Mouse (Mus musculus) adrenal gland, postnatal 4 days (tissue): Measurements from ENCODE around the gene Ubash3b. TPM values are rescaled to one million over a fixed set of nuclear protein-coding genes. Genes with fewer than 3 reads are reported as not detected.

ENCODE experiments used
- DNase-seq, 2 experiments: peaks; one replicate each; pipeline ENCODE4 v3.0.0; 2021 to 2022; ENCODE audit warnings: low spot score in 2 of 2, mixed read lengths in 2 of 2
- total RNA-seq, 2 experiments: library from RNA; stranded (reverse); gene quantifications; 2 replicates each; pipeline ENCODE4 v1.2.3; 2021

Gene Ubash3b
- total RNA-seq, 2 experiments from 2014 or later = 6.5 to 6.7 TPM

DNA sequence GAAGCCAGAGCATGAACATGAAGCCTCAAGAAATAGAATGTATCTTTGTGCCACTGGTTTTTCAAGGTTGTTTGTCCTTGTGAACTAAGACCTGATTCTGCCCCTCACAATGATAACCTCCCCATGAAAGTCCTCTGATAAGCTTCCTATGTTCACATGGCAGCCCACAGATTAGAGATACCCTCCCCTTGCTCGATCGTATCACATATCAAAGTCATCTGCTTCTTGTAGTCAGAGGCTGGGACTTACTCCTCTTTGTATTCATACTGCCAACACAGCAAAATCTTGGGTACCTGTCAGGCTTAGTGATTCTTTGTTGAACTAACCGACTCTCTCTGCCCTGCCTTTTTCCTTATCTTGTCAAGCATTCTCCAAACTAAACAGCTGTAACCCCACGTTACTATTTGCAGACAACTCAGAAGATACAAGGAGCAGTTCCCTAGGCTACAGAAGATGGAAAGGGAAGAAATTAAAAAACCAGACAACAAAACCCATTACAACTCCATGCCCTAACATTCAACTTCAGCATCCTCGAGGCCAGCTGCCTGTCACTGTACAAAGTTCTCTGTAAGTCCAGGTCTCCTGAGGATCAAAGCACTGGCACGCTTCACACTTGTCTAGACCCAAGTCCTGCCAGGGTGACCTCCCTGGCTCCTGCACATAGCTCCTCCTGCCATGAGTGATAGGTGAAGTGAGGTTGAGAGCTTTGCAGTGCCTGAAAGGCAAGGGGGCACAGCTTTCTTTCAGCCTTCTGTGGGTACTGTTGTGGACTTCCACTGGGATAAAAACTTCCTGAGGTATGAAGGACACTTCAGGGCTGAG, 22.3 kb downstream of the Ubash3b start:
- no peak for DNase-seq

DNA sequence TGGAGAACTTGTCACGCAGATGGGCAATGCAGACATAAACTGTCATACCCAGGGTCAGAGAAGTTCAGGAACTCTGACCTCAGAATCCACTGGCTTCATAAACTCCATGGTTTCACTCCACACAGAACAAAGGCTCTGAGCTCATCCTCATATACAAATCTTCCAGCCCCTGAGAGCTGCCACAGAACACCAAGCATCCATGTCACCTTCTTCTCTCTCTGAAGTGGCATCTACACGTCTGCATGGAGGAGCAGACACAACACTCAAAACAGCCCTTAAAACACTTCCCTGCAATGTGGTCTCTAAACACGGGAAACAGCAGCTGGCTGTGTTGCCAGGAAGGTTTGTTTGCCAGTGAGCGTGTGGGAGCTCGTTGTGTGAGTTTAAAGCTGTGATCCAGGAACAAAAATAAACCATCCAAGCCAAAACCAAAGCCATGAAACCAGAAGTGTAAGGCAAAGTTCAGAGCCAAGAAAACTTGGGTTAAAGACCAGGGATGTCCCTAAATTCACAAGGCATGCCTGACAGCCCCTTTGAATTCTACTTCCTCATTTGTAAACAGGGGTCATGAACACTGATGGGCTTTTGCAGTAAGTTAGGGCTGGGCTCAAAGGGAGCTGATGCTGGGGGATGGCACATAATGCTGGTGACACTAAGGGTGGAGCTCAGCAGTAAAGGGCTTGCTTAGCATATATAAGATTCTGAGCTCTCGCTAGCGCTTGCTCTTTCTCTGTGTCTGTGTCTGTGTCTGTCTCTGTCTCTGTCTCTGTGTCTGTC, 24.6 kb downstream of the Ubash3b start:
- no peak for DNase-seq

DNA sequence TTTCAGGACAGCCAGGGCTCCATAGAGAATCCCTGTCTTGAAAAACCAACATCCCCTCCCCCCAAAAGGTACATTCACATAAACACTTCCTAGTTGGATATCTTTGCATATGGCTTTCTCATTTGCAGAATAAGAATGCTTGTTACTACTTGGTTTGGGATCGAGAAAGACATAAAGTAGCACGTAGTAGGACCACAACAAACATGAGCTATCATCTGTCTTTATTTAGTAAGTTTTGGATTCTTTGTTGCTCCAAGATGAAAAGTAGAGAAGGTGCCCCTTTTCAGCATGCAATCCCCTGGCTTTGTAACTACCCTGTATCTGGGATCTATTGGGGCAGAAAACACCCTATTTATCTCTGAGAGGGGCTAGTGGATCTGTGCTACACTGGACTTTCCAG, 25.2 kb downstream of the Ubash3b start:
- no peak for DNase-seq

DNA sequence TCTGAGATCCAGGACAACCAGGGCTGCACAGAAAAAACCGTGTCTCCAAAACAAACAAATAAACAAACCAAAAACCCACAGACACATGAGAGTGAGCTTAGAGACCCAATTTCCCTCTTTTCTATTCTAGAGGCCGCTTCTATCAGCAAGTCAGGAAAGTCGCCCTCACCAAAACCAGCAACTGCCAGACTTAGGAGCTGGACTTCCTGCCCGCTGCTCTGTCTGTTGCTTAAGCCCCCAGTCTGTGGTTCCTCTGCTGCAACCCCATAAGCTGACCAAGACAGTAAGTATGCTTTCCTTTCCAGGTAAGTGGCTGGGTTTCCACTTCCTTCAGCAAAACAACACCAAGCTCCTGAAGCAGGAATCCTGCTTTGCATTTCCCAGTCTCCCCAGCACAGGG, 26.6 kb downstream of the Ubash3b start:
- no peak for DNase-seq

DNA sequence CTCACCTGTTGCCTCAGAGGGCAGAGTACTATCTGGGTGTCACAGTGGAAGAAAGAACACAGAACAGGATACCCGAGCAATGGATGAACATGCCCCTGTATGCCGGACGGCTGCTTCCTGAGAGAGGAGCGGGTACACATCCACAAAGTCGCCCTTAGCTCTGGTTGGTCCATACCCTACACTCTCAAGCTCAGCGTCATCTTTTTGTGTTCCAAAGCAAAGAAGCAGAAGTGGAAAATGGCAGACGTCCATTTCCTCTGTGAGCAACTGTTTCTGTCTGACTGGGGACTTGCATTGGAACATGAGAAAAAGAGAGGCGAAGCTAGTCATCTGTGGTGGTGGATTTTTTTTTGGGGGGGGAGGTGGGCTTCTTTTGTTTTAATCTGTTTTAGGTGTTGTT, 30.9 kb downstream of the Ubash3b start:
- DNase-seq = no peak

DNA sequence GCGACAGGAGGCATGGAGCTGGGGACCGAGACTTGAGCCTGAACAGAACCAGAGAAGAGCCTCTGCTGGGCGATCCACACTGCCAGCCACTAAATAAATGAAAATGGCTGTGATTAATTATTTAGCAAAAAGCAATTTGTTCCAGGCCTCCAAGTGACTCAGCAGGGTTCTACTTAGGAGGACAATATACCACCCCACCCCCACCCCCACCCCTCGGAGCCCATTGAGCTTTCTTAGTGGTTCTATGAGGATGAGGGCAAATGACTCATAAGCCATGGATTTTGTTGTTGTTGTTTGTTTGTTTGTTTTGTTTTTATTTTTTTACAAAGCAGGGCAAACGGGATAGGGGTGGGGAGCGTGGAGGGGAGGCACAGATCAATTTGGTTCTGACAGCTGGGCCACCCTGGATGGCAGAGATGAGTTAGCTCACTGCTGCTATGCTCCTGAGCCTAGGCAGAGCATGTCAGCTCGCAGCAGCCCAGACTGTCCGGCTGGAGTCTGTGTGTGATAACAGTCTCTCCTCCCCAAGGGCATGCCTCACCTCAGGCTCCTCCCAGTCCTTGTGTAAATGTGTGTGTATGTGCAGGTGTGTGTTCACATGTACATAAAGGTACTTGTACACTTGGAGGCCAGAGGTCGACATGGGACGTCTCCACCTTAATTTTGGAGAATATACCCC, 31.6 kb downstream of the Ubash3b start:
- no peak for DNase-seq

DNA sequence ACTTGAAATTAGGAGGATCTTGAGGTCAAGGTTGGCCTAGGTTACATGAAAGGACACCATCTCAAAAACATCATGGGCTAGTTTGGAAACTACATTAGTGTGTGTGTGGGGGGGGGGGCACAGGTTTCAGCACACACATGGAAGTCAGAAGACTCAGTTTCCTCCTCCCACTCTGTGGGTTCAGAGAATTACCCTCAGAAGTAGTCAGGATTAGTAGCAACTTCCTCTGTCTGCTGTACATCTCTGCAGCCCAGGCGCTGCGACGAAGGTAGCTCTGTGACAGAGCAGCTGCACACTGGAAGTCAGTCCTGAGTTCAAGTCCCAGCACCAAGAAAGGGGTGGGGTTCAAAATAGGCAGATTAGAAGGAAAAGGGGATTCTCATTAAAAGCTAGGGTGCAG, 32.2 kb downstream of the Ubash3b start:
- no peak for DNase-seq

DNA sequence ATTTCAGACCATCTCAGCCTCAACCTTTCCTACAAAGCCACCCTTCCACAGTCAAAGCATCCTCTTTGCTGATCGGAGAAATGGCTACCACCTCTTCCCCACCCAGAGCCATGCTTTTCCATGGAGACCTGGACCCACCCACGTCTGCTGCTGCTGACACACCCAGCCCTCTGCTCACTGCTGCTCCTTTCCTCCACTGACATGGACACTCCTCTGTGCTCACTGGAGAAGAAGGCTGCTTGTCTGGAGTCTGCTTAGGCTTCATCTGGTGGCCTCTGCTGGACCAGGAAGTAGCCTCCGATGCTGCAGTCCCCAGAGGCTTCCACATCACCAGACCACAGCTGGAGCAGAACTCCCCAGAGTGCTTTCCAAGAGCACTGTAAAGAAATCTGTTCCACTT, 34.8 kb downstream of the Ubash3b start:
- no peak for DNase-seq

DNA sequence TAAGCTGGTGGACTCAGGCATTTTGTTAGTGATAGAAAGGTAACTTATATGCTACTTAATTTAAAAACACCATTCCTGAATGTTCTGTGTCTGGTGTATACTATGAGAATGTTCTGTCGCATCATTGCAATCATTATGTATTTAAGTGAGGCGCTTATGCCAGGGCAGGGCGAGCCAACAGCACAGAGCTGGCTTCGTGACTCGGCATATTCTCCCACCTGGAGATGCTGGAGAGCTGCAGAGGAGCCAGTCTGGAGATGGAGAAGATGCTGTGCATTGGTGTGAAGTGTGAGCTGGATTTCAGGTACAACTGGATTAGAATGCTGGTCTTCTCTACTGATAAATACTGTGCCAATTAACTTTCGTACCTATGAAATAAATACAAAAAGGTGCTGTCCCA, 37.2 kb downstream of the Ubash3b start:
- DNase-seq = no peak

DNA sequence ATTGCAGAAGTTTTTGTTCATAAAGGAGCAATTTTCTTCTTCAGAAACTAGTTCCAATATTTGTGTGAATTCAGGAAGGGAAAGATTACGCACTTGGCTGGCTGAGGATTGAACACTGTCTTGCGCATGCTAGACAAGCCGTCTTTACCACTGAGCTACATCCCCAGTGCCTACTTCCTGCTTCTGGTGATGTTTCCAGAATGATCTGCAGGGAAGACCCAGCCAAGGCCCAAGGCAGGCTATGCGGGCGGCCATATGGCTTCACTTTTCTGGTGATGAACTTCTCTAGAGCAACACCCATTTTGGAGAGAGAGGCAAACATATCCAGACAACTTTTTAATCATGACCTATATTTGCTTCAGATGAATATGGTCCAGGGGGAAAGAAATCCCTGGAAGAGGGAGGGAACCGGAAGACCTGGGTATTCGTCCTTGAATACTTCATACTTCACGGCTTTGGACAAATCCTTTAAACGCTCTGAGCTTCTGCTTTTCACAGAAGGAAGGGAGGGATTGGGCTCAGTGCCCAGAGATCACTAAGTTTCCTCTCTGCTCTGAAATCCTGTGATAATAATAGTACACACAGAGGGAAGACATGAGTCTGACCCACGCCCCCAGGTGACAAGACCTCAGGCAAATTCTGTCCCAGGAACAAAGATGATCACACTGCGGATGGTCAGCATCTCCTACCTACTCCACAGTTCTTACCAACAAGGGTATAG, 38.9 kb downstream of the Ubash3b start:
- no peak for DNase-seq

DNA sequence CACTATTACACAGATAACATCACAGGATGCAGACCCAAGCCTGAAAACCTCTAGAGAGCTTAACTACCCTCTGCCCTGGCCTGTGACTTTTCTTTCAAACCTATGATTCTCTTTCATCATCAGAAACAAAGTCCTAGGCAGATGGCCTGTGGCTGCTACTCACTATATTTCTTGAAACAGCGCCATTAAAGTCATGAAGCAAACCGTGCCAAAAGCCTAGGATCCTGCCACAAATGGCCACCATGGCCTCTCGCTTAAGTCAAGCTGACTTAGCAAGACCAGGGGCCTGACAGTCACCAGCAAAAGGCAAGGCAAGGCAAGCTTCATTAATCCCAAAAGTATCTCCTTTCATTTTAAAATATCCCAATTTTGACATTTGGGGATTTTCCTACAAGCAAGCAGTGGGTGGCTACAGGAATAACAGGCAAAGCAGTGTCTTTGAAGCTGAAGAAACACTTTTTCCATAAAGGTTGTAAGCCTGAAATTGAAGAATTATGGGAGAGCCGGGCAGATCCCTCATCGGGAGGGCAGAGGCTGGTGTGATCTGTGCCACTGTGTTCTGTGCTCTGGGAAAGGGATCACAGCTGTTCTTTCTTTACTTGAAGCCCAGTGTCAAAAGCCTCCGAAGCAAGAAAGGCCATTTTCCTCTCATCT, 39.7 kb downstream of the Ubash3b start:
- no peak for DNase-seq

DNA sequence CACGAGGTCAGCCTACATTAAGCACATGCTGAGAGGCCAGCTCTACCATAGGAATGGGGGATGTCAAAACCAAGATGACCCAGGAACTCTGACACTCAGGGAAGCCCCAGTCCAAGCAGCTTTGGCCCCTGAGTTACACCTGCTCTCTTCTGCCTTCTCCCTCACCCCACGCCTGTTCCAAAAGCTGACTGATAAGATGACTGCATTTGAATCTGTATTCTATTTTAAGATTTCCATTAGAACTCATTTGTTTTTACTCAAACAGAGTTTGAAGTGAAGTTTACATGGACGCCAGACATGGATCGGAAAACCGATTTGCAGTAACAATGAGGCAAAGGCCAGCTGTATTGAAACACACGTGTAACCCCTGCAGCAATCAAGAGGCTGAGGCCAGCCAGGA, 41.5 kb downstream of the Ubash3b start:
- DNase-seq = no peak

DNA sequence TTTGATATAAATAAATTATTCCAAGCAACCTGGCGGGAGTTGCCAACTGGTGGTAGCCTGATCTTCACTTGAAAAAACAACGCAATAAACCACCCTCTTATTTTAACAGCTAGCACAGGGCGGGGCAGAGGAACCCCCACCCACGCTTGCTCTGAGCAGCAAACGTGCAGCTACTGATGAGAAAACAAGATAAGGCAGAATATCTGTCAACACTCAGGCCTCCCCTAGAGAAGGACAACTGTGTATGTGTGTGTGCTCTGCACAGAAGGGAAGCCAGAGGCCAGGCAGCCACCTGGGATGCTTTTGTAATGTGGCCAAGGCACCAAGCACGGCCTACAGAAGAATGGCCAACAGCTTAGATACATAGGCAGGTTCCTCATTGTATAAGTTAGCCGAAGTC, 43.4 kb downstream of the Ubash3b start:
- no peak for DNase-seq

DNA sequence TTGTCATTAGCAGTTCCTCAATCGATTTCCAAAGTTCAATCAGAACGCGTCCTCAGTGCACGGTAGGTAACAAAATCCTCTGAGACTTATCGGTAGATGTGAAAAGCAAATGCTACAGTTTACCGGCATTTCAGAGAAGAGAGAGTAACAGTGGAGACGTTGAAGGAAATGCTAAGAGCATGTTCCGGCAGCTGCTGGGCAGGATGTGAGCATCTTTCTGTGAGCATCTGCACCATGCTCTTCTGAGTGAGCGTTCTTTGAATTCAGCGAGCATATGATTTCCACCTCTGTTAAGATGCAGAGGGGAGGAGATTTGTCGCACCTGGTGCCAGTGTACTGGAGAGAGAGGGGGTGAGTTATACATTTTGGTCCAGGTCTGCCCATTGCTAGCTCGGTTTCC, 45.4 kb downstream of the Ubash3b start:
- DNase-seq = no peak

DNA sequence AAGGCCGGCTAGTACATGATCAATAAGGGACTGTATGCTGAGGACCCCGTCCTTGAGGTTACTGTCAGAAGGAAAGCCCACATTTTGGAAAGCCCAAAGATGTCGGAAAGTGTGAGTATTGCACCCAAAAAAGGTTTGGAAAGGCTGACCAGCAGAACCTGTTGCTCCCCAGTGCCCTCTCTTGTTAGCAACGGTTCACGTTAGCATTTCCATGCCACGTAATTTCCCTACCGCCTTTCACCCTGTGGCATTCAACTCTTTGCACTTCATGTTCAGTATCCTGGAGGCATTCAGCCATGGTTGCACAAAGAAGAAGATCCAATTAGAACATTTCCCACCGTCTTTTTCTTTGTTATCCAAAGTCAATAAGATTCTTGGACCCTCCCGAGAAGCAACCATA, 47.1 kb downstream of the Ubash3b start:
- no peak for DNase-seq

DNA sequence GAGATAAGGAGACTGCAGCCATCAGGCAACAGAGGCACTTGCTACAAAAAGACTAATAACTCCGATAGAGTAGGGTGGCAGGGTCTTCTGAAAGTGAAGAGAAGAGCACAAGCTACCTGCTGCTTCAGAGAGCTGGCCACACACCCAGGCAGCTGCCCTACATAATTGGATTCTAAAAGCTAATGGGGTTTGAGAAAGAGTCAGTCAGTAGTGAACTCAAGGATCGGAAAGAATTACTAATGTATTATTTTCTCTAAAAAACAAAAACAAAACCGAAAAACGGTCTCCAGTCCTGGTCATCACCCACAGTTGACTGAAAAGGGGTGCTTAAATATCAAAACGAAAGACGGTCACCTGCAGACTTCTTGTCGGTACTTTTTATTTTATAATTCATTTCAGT, 51.7 kb downstream of the Ubash3b start:
- DNase-seq = no peak

DNA sequence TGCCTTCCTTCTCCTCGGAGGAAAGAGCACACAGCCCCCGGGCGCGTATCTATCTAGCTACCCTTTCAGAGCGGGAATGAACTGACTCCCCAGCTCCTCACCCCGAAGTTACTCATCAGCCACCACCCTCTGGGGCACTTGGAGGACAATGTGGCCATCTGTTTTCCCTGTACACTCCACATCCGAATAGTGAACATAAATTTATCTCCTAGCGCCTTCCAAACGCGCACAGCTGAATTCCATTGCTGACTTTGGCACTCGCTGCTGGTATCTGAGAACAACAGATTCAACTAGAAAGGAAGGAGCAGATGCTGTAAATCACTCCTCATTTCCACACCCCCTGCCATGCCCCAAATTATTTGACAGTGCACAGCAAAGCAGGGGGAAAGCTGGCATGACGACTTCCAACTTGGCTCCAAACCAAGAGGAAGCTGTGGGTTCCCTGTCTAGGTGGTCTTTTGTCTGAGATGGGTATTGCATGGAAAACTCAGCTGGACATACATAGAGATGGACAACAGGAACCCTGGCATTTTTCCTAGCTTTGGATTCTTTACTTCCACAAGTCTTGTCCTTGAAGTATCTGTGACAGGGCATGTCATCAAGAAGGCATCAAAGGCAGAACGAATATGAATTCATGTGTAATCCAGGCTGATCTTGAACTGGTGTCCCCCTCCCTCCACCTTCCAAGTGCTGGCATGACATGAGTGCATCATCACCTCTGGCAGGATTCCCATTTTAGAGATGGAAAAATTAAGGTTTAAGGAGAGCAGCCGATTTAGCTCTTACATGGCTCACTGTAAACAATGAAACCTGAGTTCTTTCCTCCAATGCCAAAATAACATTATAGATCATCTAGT, 52.9 kb downstream of the Ubash3b start:
- DNase-seq = no peak

DNA sequence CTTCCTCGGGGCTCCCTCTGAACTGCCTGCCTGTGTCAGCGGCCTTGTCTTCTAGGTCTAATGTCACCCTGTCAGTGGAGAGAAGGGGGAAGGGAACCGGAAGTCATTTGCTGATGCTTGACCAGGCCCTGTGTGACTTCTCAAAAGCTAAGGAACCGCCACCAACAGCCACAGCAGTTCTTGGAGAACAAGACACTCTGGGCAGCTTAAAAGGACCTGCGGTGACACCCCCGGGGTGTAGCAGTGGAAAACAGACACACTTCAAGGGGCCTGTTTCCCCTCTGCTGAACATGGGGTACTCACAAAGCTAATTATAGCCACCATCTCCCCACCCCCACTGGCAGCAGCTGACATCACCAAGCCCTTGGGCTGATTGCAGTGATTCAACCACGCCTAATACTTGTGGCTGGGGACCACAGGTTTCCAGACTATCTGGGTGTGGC, 56.3 kb downstream of the Ubash3b start:
- DNase-seq = no peak

DNA sequence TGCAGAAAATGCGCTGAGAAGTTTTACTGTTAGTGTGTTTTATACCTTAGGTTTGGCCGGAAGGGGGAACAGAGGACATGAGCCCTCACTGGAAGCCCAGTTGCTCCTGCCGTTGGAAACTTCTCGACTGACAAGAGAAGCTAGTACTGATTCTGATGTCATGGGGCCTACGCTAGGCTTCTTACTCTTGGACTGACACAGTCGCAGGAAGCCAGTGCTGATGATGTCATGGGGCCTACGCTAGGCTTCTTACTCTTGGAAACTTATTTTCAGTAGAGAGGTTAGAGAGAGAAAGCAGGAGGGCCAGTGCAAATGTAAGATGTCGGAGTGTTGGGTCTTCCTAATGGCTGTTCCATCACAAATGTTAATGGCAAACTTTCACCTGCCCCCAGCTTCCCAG, 57.8 kb downstream of the Ubash3b start:
- DNase-seq = no peak

DNA sequence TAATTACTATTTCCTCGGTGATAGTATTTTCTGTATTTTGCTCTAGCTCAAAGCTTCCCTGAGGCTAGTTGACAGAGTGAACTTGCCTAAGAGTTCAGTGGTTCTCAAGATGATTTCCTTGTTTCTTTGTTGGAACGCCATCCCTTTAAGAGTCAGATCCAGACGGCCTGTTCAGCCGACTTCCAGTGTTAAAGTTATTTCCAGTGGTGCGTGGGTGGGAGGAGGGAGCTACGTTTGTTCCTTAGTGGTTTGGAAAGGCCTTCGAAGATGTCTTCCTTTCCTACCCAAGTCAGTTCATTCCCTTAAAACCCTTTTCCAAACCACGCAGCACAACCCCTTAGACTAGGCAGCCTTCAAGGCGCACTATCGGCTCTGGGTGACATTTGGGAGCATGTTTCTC, 58.9 kb downstream of the Ubash3b start:
- DNase-seq = no peak
